Comparison of ENCODE assay signal across 8 mouse cellular contexts in the genomic region with DNA sequence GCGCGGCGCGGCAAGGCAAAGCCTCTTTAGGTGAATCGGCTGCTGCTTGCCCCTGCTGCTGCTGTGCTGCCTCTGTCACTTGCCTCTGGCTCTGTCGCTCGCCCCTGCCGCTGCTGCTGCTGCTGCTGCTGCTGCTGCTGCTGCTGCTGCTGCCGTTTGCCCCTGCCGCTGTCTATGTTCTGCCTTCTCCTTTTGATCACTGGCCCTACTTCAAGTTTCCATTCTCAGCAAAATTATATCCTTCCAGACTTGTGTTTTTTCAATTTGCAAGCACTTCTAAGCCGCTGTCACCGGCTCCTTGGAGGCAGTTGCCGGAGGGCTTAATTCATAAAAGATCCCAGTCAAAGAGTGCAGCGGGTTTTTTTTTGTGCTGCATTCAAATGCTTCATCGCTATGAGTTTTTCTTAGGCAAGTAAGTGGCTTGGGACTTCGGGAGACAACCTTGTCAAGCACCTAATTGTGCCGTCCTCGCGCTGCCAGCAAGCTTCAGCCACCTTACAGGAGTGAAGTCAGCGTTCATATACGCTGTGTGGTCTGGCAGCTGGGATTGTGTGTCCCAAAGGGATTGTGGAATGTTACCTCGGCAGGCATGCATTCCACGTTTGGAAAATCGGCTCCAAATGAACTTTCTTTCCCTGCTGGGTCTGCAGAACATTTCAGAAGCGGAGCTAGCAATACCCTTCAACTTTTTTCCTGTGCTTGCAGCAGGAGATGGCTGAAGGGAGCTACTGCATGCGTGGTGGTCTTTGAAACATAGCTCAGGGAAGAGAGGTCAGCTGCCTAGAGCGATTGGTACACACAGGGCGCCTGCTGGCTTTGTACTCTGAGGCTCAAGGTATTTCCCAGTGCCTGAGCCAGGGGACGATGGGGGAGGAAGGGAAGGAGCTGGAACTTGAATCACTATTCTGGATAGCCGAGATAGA. TPM values are rescaled to one million over a fixed set of nuclear protein-coding genes. Genes with fewer than 3 reads are reported as not detected.
DNase-seq lines count a peak whose midpoint lies in the region; ATAC-seq lines count a peak whose summit lies in the region.

No protein-coding gene starts in this region.

- no peaks in the 10 kb centered on the region for H3K9me3 ChIP-seq in forebrain, embryonic 12.5 days
- no peaks in the 10 kb centered on the region for H3K9me3 ChIP-seq in limb, embryonic 12.5 days
- H3K9me3 ChIP-seq in midbrain, embryonic 15.5 days = no peaks in the 10 kb centered on the region

- H3K4me2 ChIP-seq in forebrain, embryonic 12.5 days = peak overlapping the region; percentile 75
- H3K4me2 ChIP-seq in limb, embryonic 12.5 days = peak overlapping the region; percentile 78
- H3K4me2 ChIP-seq in midbrain, embryonic 15.5 days = peak overlapping the region; percentile 84

- peak; percentile 61; the same call in 1 of the 2 replicates for ATAC-seq in forebrain, embryonic 12.5 days (ENCODE audit: low FRiP score)
- ATAC-seq in limb, embryonic 12.5 days (ENCODE audit: insufficient number of reproducible peaks, insufficient read depth, low FRiP score, low TSS enrichment, low read depth) = peak; percentile 57; the same call in 1 of the 2 replicates
- ATAC-seq in midbrain, embryonic 15.5 days (replicated peaks) = peak; percentile 66
- ATAC-seq in erythroid progenitor cell, adult 5-6 weeks (replicated peaks; ENCODE audit: low FRiP score, poor library complexity, severe bottlenecking) = no peak

- WGBS in forebrain, embryonic 12.5 days = under 1% methylated on average over 29 of the region's 30 CpGs
- 1% methylated on average over 30 of the region's 30 CpGs for WGBS in limb, embryonic 12.5 days
- under 1% methylated on average over 30 of the region's 30 CpGs for WGBS in midbrain, embryonic 15.5 days

- H3K9ac ChIP-seq in forebrain, embryonic 12.5 days = peak overlapping the region; percentile 51
- H3K9ac ChIP-seq in limb, embryonic 12.5 days (replicated peaks) = peak overlapping the region; percentile 63
- peak overlapping the region; percentile 31 for H3K9ac ChIP-seq in midbrain, embryonic 15.5 days

- peak overlapping the region; percentile 36; the same call in 1 of the 2 replicates for H3K27ac ChIP-seq in forebrain, embryonic 12.5 days
- peak overlapping the region; percentile 90 for H3K27ac ChIP-seq in limb, embryonic 12.5 days
- peak overlapping the region; percentile 57 for H3K27ac ChIP-seq in midbrain, embryonic 15.5 days

- peak; percentile 26 for DNase-seq in urinary bladder, adult 2 months (ENCODE audit: low spot score)
- no peak for DNase-seq in urinary bladder, postnatal 10 days (ENCODE audit: low spot score)
- peak; percentile 58 for DNase-seq in heart, postnatal 4 days
- DNase-seq in cerebellum, postnatal 36 days = no peak

- H3K27me3 ChIP-seq in forebrain, embryonic 12.5 days = peaks cover 47% of the 10 kb centered on the region
- peaks cover 62% of the 10 kb centered on the region for H3K27me3 ChIP-seq in limb, embryonic 12.5 days
- 0 out of 2 replicates have a peak, but pooled peaks cover 7% of the 10 kb centered on the region for H3K27me3 ChIP-seq in midbrain, embryonic 15.5 days (replicated peaks)

- no peaks in the 10 kb centered on the region for H3K36me3 ChIP-seq in forebrain, embryonic 12.5 days (replicated peaks)
- H3K36me3 ChIP-seq in limb, embryonic 12.5 days = no peaks in the 10 kb centered on the region
- H3K36me3 ChIP-seq in midbrain, embryonic 15.5 days (replicated peaks) = no peaks in the 10 kb centered on the region

- H3K4me3 ChIP-seq in forebrain, embryonic 12.5 days (replicated peaks) = peak overlapping the region; percentile 44
- H3K4me3 ChIP-seq in limb, embryonic 12.5 days (replicated peaks) = peak overlapping the region; percentile 47
- H3K4me3 ChIP-seq in midbrain, embryonic 15.5 days = peak overlapping the region; percentile 41

- peaks cover 29% of the 10 kb centered on the region for H3K4me1 ChIP-seq in forebrain, embryonic 12.5 days
- H3K4me1 ChIP-seq in limb, embryonic 12.5 days (replicated peaks) = peaks cover 82% of the 10 kb centered on the region
- H3K4me1 ChIP-seq in midbrain, embryonic 15.5 days = peaks cover 44% of the 10 kb centered on the region

RNA-seq across cellular contexts. Expression of a gene that starts 2.4 kb away (rescaled TPM):
- polyA plus RNA-seq in urinary bladder, adult 2 months (2012; rRNA removed) = 33.7 and 35.3 TPM in 2 replicates
- 6.7 and 11.0 TPM in 2 replicates for polyA plus RNA-seq in forebrain, embryonic 12.5 days (2016; fragmentation: Nextera tagmentation; extraction: Ambion mirVana)
- total RNA-seq in heart, postnatal 4 days (2021) = 10 to 100 TPM; 79.4 to 83.7 TPM
- 23.8 and 28.7 TPM in 2 replicates for polyA plus RNA-seq in limb, embryonic 12.5 days (2016; fragmentation: Nextera tagmentation; extraction: Ambion mirVana)
- 8.6 and 10.6 TPM in 2 replicates for polyA plus RNA-seq in midbrain, embryonic 15.5 days (2015; fragmentation: Nextera tagmentation; extraction: Ambion mirVana)
- total RNA-seq in erythroid progenitor cell, adult 5-6 weeks (2015; ENCODE audit: low replicate concordance) = 23.8 and 52.0 TPM in 2 replicates
- total RNA-seq in erythroid progenitor cell, adult 5-6 weeks (2017; ENCODE audit: low replicate concordance) = 6.7 and 32.6 TPM in 2 replicates

Comparison
In these comparisons a context has a peak if more than half of its experiments do, and no peak if none do; other contexts are left out.
1. DNase-seq: peak in urinary bladder, adult 2 months (single experiment) and heart, postnatal 4 days (single experiment); none in urinary bladder, postnatal 10 days (single experiment) and cerebellum, postnatal 36 days (0 of 2).
2. H3K27ac ChIP-seq: peak in every context shown above with its lines; median percentile 90 in limb, embryonic 12.5 days; 57 in midbrain, embryonic 15.5 days; 36 in forebrain, embryonic 12.5 days.
3. Peak in every context shown above with its lines, with median percentiles within 50 percentile points of each other: H3K4me2 ChIP-seq, H3K4me3 ChIP-seq and H3K9ac ChIP-seq.